Mouse (Mus musculus) lung, postnatal 0 days (tissue): ENCODE results near the gene Pam16. TPM values are rescaled to one million over a fixed set of nuclear protein-coding genes. Genes with fewer than 3 reads are reported as not detected.

ENCODE experiments used
- ATAC-seq: fragments of 200-750 bp; cut with Nextera tagmentation; 2 replicates; pipeline ENCODE4 v1.8.0; 2017; ENCODE audit warnings: moderate library complexity
- DNase-seq: peaks from one replicate; pipeline ENCODE4 v3.0.0-alpha.2; 2016; ENCODE audit warnings: low spot score
- H3K27ac ChIP-seq: fragments of 300-500 bp; sonication (generic); 2 replicates; pipeline ENCODE4 v1.5.1; 2014; ENCODE audit warnings: antibody characterized with exemption, mild to moderate bottlenecking, low read length, mixed read lengths
- H3K27me3 ChIP-seq: fragments of 300-500 bp; sonication (generic); replicated peaks from 2 replicates; pipeline ENCODE4 v1.6.1; 2014; ENCODE audit warnings: low read length, mixed read lengths; ENCODE audit not compliant: insufficient read depth
- H3K36me3 ChIP-seq: fragments of 300-500 bp; sonication (generic); 2 replicates; pipeline ENCODE4 v1.6.1; 2014; ENCODE audit warnings: low read length, mixed read lengths; ENCODE audit not compliant: insufficient read depth
- H3K4me1 ChIP-seq: fragments of 300-500 bp; sonication (generic); 2 replicates; pipeline ENCODE4 v1.6.1; 2014; ENCODE audit warnings: antibody characterized with exemption, low read depth, low read length, mixed read lengths; ENCODE audit not compliant: insufficient read depth
- H3K4me2 ChIP-seq: fragments of 300-500 bp; sonication (generic); replicated peaks from 2 replicates; pipeline ENCODE4 v1.6.1; 2014; ENCODE audit warnings: low read depth, mild to moderate bottlenecking, low read length, moderate library complexity, mixed read lengths
- H3K4me3 ChIP-seq: fragments of 300-500 bp; sonication (generic); 2 replicates; pipeline ENCODE4 v1.5.1; 2014; ENCODE audit warnings: low read depth, low read length
- H3K9ac ChIP-seq: fragments of 300-500 bp; sonication (generic); replicated peaks from 2 replicates; pipeline ENCODE4 v1.6.1; 2014; ENCODE audit warnings: low read depth, mild to moderate bottlenecking
- H3K9me3 ChIP-seq: fragments of 300-500 bp; sonication (generic); 2 replicates; pipeline ENCODE4 v1.6.1; 2016; ENCODE audit warnings: low read length, mixed read lengths
- CTCF ChIP-seq: IDR thresholded peaks from 2 replicates; pipeline ENCODE4 v1.5.1; 2016; ENCODE audit warnings: antibody characterized with exemption, mild to moderate bottlenecking
- EP300 ChIP-seq: IDR thresholded peaks from 2 replicates; pipeline ENCODE4 v1.6.1; 2016; ENCODE audit warnings: antibody characterized with exemption, mild to moderate bottlenecking, control low read depth
- WGBS: fragments of 180-500 bp; shearing (Covaris S2); extraction: QIAGEN DNeasy Blood & Tissue Kit; methylation state at CpG from one replicate; pipeline ENCODE4 v1.1.7; 2014; 5-methylcytosine and 5-hydroxymethylcytosine counted together
- polyA plus RNA-seq: library from polyadenylated mRNA; unstranded; fragments of >200 nt; fragmentation: Nextera tagmentation; extraction: Ambion mirVana; gene quantifications from 2 replicates; pipeline ENCODE4 v1.2.1, GENCODE M21; 2015

The Pam16 gene
- polyA plus RNA-seq = 76.2 and 78.4 TPM in 2 replicates

GRCm38 (mm10) chr16:4624481-4625110, at the start of gene Pam16:
Gene Pam16 (minus strand): TSS chr16:4624988.
- under 1% methylated on average over 56 of the region's 56 CpGs for WGBS
- Histone ChIP-seq H3K27me3 (no peaks in the 10 kb centered on the region), H3K4me3 (peak within 1 kb of the TSS; percentile 65), H3K4me2 (peak within 1 kb of the TSS; percentile 88), H3K4me1 (peaks cover 7% of the 10 kb centered on the region; the same call in 1 of the 2 replicates), H3K27ac (peak within 1 kb of the TSS; percentile 88), H3K9me3 (no peaks in the 10 kb centered on the region), H3K36me3 (no peaks in the 10 kb centered on the region), H3K9ac (peak within 1 kb of the TSS; percentile 77)
- ATAC-seq (peak; percentile 93), DNase-seq (peak; percentile 95)
- TF ChIP-seq CTCF (no peak), EP300 (no peak)

- no peak overlapping the region for H3K4me2 ChIP-seq
- H3K9me3 ChIP-seq = no peaks in the 10 kb centered on the region
- no peak overlapping the region for H3K27ac ChIP-seq
- TF ChIP-seq EP300 (no peak), CTCF (no peak)
- 0 out of 2 replicates have a peak, but pooled peaks cover 5% of the 10 kb centered on the region for H3K4me1 ChIP-seq
- WGBS = 58% methylated on average over 4 of the region's 4 CpGs
- ATAC-seq (no peak), DNase-seq (no peak)
- H3K4me3 ChIP-seq = no peak overlapping the region
- no peaks in the 10 kb centered on the region for H3K27me3 ChIP-seq
- no peak overlapping the region for H3K9ac ChIP-seq
- H3K36me3 ChIP-seq = no peaks in the 10 kb centered on the region
Observed at GRCm38 (mm10) chr16:4674091-4674490, 49.3 kb upstream of the Pam16 start.

- Histone ChIP-seq H3K27ac (no peak overlapping the region), H3K4me3 (no peak overlapping the region), H3K27me3 (no peaks in the 10 kb centered on the region), H3K9me3 (no peaks in the 10 kb centered on the region), H3K9ac (no peak overlapping the region), H3K4me1 (no peaks in the 10 kb centered on the region), H3K36me3 (0 out of 2 replicates have a peak, but pooled peaks cover 6% of the 10 kb centered on the region), H3K4me2 (no peak overlapping the region)
- TF ChIP-seq CTCF (no peak), EP300 (no peak)
- no peak for ATAC-seq
- DNase-seq = no peak
- 68% methylated on average over 5 of the region's 5 CpGs for WGBS
Observed at GRCm38 (mm10) chr16:4670317-4670716, 45.5 kb upstream of the Pam16 start.

- H3K27me3 ChIP-seq = no peaks in the 10 kb centered on the region
- no peak overlapping the region for H3K9ac ChIP-seq
- 0 out of 2 replicates have a peak, but pooled peaks cover 10% of the 10 kb centered on the region for H3K36me3 ChIP-seq
- peak; percentile 91 for DNase-seq
- H3K4me2 ChIP-seq = no peak overlapping the region
- no peak overlapping the region for H3K4me3 ChIP-seq
- 25% methylated on average over 3 of the region's 3 CpGs for WGBS
- TF ChIP-seq EP300 (no peak), CTCF (peak; percentile 94)
- no peaks in the 10 kb centered on the region for H3K4me1 ChIP-seq
- H3K9me3 ChIP-seq = no peaks in the 10 kb centered on the region
- peak; percentile 90 for ATAC-seq
- H3K27ac ChIP-seq = no peak overlapping the region
Observed at GRCm38 (mm10) chr16:4667190-4667808, 42.5 kb upstream of the Pam16 start.

- no peak for ATAC-seq
- 0 out of 2 replicates have a peak, but pooled peaks cover 10% of the 10 kb centered on the region for H3K36me3 ChIP-seq
- no peak overlapping the region for H3K4me3 ChIP-seq
- DNase-seq = no peak
- no peaks in the 10 kb centered on the region for H3K27me3 ChIP-seq
- TF ChIP-seq CTCF = no peak
- no peak for TF ChIP-seq EP300
- 88% methylated on average over 2 of the region's 2 CpGs for WGBS
- no peak overlapping the region for H3K9ac ChIP-seq
- H3K4me1 ChIP-seq = no peaks in the 10 kb centered on the region
- H3K27ac ChIP-seq = no peak overlapping the region
- no peak overlapping the region for H3K4me2 ChIP-seq
- H3K9me3 ChIP-seq = no peaks in the 10 kb centered on the region
Observed at GRCm38 (mm10) chr16:4665726-4666125, 40.9 kb upstream of the Pam16 start.

- Histone ChIP-seq H3K4me3 (no peak overlapping the region), H3K36me3 (0 out of 2 replicates have a peak, but pooled peaks cover 9% of the 10 kb centered on the region), H3K27ac (no peak overlapping the region), H3K27me3 (no peaks in the 10 kb centered on the region), H3K4me2 (no peak overlapping the region), H3K4me1 (0 out of 2 replicates have a peak, but pooled peaks cover 5% of the 10 kb centered on the region), H3K9me3 (no peaks in the 10 kb centered on the region), H3K9ac (no peak overlapping the region)
- WGBS = 82% methylated on average over 2 of the region's 2 CpGs
- no peak for DNase-seq
- ATAC-seq = no peak
- no peak for TF ChIP-seq CTCF
- no peak for TF ChIP-seq EP300
Observed at GRCm38 (mm10) chr16:4663806-4664205, 39.0 kb upstream of the Pam16 start.
